Mouse (Mus musculus) layer of hippocampus, adult 11-12 months (tissue): ENCODE results near the gene Btaf1.

Experiments used
- DNase-seq: peaks from one replicate; pipeline ENCODE4 v3.0.0; 2022; ENCODE audit warnings: low spot score

Gene Btaf1

DNA sequence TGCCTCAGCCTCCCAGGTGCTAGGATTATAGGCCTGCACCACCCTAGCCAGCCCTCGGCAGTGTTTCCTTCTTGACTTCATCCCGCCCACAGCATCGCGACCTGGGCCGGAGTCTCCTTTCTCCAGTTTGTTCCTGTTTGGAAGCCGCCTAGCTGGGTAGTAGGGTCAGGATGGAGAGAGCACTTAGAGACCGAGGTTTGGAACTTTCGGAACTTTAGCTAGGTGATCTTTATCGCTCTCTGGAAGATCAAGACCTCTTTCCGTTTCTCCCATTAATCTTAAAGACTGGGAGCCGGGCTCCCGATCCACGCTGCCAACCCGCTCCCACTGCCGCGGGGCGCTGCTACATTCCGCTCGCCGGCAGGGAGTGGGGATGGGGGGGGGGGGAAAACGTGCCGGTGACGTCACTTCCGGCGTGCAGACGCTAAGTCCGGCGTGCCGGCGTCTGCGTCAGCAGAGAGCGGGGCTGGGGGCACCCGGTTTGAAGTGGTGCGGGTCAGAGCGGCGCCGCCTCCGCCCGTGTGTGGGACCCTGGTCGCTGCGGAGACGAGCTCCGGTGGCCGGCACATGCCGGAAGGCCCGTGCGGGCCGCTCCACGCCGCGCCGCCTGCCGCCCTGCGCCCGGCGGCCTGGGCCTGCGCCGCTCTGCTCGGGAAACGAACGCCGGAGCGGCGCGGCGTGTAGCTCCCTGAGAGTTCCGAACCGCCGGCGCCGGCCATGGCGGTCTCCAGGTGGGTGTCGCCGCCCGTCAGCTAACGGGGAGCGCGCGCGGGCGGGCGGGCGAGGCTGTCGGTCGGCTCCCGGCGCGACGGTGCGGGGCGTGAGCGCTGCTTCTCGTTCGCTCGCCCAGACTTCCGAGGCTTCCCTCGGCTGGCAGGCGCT, at the start of gene Btaf1:
Gene Btaf1 (plus strand): TSS at position 409 of the 882 bp plus-strand sequence.
- peak; percentile 80 for DNase-seq

- DNase-seq, result no peak
Measured at GRCm38 (mm10) chr19:36877329-36877728, 48.5 kb upstream of the Btaf1 start.

DNA sequence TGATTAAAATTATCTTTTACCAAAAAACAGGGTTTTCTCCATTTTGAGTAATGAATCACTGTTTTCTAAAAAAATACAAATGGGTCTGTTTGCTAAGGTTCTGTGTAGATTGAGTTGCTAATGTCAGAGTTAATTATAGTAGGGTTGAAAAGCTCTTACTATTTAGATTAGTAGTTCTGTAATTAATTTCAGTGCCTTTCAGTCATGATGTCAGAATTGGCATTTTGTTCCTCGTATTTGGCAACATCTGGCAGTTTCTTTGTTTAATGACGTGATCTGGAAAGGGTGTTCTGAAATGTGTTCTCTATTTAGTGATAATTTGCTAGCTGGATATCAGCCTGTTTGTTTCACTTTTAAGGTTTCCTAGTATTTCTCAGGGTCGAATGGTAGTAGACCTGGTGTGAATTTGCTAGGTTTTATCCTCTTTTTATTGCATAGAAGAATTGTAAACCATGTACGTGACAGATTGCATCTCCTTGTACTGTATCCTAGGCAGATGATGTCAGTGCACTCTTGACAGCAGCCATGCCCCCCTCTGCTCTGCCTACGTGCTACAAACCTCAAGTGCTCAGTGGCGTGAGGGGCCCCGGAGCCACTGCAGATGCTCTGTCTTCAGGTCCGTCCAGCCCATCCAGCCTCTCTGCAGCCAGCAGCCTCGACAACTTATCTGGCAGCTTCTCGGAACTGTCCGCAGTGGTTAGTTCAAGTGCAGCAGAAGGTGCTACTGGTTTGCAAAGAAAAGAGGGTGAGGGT, 47.0 kb upstream of the Btaf1 start:
- DNase-seq, result no peak

DNA sequence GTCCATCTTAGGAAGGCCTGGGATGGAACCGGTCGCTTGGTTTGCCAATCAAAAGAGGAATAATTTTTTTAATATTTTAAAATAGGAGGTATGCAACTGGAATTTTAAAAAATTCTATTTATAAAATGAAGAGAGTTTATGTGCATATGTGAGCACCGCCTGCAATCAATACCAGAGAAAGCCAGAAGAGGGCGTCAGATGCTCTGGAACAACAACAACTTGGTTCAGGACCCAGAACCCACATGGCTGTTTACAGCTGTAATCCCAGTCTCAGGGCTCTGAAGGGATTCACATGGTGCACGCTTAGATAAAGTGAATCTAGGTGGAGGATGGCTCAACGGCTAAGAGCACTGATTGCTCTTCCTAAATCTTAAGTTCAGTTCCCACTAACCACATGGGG, 42.8 kb upstream of the Btaf1 start:
- peak; percentile 35 for DNase-seq

- no peak for DNase-seq
Measured at GRCm38 (mm10) chr19:36886316-36886715, 39.6 kb upstream of the Btaf1 start.

- no peak for DNase-seq
Measured at GRCm38 (mm10) chr19:36887706-36888105, 38.2 kb upstream of the Btaf1 start.

DNA sequence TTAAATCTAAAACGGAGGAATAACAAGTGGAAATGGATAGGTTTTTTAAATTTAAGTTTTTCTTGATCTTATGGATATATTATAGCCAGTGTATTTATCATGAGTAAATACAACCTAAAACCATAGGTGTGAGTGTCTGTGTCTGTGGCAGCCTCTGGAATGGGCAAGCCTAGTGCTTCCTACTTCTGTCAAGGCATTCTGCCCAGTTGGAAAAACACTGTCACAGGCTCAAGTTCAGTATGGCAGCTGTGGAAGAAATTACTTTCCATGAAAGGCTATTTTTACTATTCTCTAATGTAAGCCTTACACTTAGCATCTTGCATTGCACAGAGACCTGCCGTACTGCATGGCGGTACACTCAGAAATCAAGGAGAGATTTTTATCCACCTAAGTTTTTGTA, 34.1 kb upstream of the Btaf1 start:
- DNase-seq, result no peak

DNA sequence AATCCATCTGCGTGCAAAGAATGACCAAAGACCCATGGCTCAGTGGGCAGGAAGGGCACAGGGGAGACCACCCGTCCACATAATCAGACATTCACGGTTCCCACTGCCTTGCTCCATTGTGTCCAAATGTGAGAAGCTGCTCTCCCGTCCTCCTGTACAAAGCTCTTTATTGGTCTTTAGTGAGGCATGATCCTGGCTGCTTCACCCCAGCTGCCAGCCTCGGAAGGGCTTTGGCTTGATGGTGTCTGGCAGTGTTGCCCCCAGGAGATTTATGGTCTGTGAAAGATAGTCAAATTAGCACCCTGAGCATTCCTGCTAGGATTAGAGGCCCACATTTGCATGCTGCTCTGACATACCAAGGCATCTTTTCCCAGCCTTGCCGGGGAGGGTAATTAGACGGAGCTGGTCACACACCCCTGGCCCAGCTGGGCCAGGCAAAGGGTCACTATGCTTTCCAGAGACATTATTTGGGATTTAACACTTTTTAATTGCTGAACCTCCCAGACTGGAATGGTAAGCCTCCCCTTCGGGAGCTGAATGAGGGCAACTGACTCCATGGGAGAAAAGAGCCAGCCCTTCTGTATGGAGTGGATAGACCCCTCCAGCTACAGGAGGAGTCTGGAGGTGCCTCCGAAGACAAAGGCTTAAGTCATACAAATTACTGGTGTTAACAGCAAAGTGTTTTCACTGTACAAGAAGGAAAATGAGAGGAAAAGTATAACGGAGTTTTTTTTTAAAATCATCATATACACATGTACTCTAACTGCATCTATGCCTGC, 28.9 kb upstream of the Btaf1 start:
- no peak for DNase-seq

DNA sequence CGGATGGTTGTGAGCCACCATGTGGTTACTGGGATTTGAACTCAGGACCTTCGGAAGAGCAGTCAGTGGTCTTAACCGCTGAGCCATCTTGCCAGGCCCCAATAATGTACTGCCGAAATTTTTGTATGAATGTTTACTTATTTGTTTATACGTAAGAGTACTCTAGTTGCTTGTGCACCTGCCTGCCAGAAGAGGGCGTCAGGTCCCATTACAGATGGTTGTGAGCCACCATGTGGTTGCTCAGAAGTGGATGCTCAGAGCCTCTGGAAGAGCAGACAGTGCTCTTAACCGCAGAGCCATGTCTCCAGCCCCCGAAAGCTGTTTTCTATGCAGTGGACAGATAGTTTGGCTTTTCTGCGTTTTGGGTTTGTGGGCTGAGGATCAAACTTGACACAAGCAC, 28.1 kb upstream of the Btaf1 start:
- no peak for DNase-seq

GRCm38 (mm10) chr19:36903377-36903776, 22.5 kb upstream of the Btaf1 start:
- DNase-seq, result no peak

DNA sequence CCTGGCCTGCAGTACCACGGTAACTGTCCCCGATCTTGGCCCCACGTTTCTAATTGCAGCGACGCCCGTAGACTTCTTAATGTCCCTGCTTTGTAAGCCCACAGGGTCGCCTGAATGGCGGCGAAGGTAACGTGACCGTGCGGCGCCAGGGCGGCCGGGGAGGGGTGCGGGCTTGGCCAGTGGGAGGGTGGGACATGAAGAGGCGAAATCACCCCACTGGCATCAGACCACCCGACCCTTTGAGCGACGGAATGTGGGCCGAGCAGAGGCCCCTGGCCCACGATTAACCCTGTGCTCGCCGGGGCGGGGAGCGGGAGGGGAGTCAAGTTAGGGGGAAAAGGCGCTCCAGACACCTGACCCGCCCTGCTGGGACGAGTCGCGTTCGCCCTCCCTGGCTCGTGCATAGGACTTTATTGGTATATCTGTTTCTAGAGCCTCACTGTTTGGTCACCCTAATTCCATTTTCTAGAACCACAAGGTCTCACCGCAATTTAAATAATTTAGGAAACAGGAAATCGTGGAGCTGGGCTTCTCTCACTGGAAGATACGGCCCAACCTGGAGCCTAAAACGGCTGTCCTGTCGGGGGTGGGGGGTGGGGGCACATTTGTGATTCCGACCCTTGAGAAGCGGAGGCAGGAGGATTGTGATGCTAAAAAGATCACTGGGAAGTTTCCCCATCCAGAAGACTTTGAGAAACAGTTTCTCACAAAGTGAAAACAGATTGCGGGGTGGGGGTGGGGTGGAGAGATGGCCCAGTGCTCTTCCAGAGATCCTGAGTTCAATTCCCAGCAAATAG, 21.5 kb upstream of the Btaf1 start:
- peak; percentile 34 for DNase-seq

DNA sequence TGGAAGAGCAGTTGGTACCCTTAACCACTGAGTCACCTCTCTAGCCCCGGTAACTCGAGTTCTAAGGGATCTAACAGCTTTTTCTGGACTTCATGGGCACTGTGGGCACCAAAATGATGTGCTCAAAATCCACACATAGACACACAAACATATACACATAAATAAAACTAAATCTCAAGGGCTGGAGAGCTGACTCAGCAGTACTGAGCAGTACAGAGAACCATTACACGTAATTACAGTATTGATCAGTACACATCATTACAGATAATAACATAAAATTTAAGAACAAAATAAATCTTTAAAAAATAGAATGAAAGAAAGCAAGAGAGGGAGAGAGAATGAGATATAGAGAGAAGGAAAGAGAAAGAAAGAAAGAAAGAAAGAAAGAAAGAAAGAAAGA, 16.7 kb upstream of the Btaf1 start:
- no peak for DNase-seq

DNA sequence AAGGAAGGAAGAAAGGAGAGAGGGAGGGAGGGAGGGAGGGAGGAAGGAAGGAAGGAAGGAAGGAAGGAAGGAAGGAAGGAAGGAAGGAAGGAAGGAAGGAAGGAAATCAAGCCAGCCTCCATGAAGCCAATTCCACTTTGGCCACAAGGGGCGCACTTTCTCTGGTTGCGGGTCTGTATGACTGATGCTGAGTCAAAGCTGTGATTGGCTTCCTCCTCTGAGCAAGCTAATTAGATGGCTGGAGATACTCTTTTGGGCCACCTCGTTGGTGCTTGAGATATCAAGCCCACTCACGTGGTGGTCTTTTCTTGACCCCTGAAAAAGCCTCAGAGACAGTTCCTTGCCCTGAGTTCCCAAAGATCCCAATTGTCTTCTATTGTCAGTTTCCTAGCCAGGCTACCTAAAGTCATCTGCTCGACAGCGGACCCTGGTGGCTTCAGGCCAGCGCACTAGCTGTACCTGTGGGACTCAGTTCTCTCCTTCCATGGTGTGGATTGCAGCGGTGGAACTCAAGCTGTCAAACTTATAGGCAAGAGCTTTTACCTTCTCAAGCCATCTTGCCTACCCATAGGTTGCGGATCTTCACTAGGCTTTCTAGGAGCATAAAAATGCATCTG, 16.1 kb upstream of the Btaf1 start:
- DNase-seq, result peak; percentile 63

- DNase-seq, result peak; percentile 51
Measured at GRCm38 (mm10) chr19:36910424-36911045, 15.3 kb upstream of the Btaf1 start.

- DNase-seq, result no peak
Measured at GRCm38 (mm10) chr19:36913064-36913463, 12.8 kb upstream of the Btaf1 start.

- DNase-seq, result no peak
Measured at GRCm38 (mm10) chr19:36916206-36916605, 9.7 kb upstream of the Btaf1 start.

DNA sequence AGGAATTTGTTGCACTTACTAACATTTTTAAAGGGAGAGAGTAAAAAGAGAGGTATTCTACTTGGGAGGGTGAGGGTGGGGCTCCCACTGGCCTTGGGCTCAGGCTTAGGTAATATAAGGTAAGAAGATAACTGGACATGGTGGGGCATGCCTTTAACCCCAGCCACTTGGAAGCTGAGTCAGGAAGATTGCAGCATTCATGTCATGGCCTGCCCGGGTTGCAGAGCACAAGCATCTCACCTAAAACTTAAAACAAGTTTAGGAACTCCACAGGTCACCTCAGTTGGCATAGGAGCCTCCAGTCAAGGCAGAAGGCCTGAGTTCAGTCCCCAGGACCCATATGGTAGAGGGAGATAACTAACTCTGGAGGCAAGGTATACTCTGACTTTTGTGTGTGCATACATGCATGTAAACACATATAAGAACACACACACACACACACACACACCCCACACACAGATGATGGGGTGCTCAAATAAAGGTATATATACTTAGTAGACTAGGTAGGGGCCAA, 8.9 kb upstream of the Btaf1 start:
- DNase-seq, result no peak

- DNase-seq, result peak; percentile 77
Measured at GRCm38 (mm10) chr19:36918441-36919301, 7.2 kb upstream of the Btaf1 start.

DNA sequence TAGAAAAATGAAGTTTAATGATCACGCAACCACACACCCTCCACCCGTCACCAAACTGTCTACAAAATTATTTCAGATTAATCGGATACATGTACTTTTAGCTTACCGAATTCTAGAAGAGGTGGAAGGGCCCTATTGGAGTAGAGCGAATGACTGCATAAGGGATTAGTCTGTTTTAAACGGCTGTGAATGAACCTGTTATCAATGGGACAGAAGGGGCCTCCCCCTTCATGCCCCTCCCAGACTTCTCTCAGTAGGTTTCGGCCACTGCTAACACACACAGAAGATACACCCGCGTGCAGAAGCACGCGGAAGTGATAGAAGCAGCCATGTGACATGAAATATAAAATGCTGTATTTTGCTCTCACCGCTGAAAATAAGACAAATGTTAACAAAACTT, 6.4 kb upstream of the Btaf1 start, which contains the start of gene Fgfbp3:
Gene Fgfbp3 (minus strand): TSS at position 150 of the 400 bp plus-strand sequence.
- no peak for DNase-seq
